Mouse (Mus musculus) forebrain, embryonic 15.5 days (tissue): Measurements from ENCODE around the gene Epha10. TPM values are rescaled to one million over a fixed set of nuclear protein-coding genes. Genes with fewer than 3 reads are reported as not detected.

ENCODE experiments used
- ATAC-seq: fragments of 200-750 bp; cut with Nextera tagmentation; replicated peaks from 2 replicates; pipeline ENCODE4 v1.8.0; 2017; ENCODE audit warnings: mild to moderate bottlenecking, moderate TSS enrichment, moderate library complexity
- H3K27ac ChIP-seq: fragments of 300-500 bp; sonication (generic); replicated peaks from 2 replicates; pipeline ENCODE4 v1.5.1; 2015; ENCODE audit warnings: mild to moderate bottlenecking, inconsistent platforms
- H3K27me3 ChIP-seq: fragments of 300-500 bp; sonication (generic); 2 replicates; pipeline ENCODE4 v1.6.1; 2015; ENCODE audit warnings: inconsistent platforms
- H3K36me3 ChIP-seq: fragments of 300-500 bp; sonication (generic); 2 replicates; pipeline ENCODE4 v1.6.1; 2015; ENCODE audit warnings: mild to moderate bottlenecking, inconsistent platforms
- H3K4me1 ChIP-seq: fragments of 300-500 bp; sonication (generic); 2 replicates; pipeline ENCODE4 v1.6.1; 2015; ENCODE audit warnings: inconsistent platforms
- H3K4me2 ChIP-seq: fragments of 300-500 bp; sonication (generic); replicated peaks from 2 replicates; pipeline ENCODE4 v1.6.1; 2015; ENCODE audit warnings: mild to moderate bottlenecking, inconsistent platforms
- H3K4me3 ChIP-seq: fragments of 300-500 bp; sonication (generic); 2 replicates; pipeline ENCODE4 v1.5.1; 2015; ENCODE audit warnings: mild to moderate bottlenecking, inconsistent platforms
- H3K9ac ChIP-seq: fragments of 300-500 bp; sonication (generic); replicated peaks from 2 replicates; pipeline ENCODE4 v1.6.1; 2015; ENCODE audit warnings: mild to moderate bottlenecking, inconsistent platforms
- H3K9me3 ChIP-seq: fragments of 300-500 bp; sonication (generic); 2 replicates; pipeline ENCODE4 v1.6.1; 2016; ENCODE audit warnings: inconsistent platforms
- WGBS: fragments of 180-500 bp; shearing (Covaris S2); methylation state at CpG from one replicate; pipeline ENCODE4 v1.1.7; 2015; ENCODE audit warnings: mixed read lengths; 5-methylcytosine and 5-hydroxymethylcytosine counted together
- polyA plus RNA-seq: library from polyadenylated mRNA; unstranded; fragments of >200 nt; fragmentation: Nextera tagmentation; extraction: Ambion mirVana; gene quantifications from 2 replicates; pipeline ENCODE4 v1.2.1, GENCODE M21; 2015

Gene Epha10
- polyA plus RNA-seq, 1 experiment from 2014 or later = 1.3 TPM

DNA sequence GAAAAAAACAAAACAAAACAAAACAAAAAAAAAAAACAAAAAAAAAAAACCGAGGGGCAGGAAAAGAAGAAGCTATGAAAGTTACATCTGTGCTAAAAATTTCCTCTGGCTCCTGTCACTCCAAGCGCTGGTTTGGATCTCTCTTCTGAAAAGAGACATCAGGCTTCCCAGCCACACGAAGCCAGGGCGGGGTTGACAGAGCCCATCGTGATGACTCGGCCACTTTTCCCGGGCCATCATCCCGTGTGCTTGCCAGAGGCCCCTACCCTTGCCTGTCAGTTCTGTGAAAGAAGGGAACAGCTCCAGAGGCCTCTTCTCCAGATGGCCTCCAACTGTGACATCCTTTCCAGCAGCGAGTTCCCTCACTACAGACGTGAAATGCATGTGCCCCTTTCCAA, 70.3 kb downstream of the Epha10 start:
- H3K36me3 ChIP-seq = no peaks in the 10 kb centered on the region
- 56% methylated on average over 10 of the region's 10 CpGs for WGBS
- no peaks in the 10 kb centered on the region for H3K4me1 ChIP-seq
- no peaks in the 10 kb centered on the region for H3K9me3 ChIP-seq
- no peak overlapping the region for H3K27ac ChIP-seq
- H3K4me3 ChIP-seq = no peak overlapping the region
- H3K9ac ChIP-seq = no peak overlapping the region
- H3K4me2 ChIP-seq = no peak overlapping the region
- no peak for ATAC-seq
- no peaks in the 10 kb centered on the region for H3K27me3 ChIP-seq

DNA sequence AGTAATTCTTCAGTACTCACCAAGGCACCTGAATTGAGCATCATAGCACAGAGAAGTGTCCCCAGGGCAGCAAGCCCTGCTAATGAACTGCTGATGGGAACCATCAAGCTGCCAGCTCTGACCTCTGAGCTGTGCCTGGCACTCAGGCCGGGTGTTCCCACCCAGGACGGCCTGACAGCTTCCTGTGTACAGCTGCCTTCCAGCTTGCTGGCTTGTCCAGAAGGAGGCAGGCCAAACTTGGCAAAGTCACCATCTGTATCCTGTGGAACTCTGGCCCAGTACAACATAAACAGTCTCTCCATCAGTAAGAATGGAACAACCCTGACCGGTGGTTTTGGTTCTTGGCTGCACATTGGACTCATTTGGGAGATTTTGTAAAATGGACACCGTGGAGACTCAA, 72.8 kb downstream of the Epha10 start:
- Histone ChIP-seq H3K9ac (no peak overlapping the region), H3K36me3 (no peaks in the 10 kb centered on the region), H3K4me1 (no peaks in the 10 kb centered on the region), H3K4me3 (no peak overlapping the region), H3K27me3 (no peaks in the 10 kb centered on the region), H3K4me2 (no peak overlapping the region), H3K9me3 (no peaks in the 10 kb centered on the region), H3K27ac (no peak overlapping the region)
- ATAC-seq = no peak
- 72% methylated on average over 4 of the region's 4 CpGs for WGBS

DNA sequence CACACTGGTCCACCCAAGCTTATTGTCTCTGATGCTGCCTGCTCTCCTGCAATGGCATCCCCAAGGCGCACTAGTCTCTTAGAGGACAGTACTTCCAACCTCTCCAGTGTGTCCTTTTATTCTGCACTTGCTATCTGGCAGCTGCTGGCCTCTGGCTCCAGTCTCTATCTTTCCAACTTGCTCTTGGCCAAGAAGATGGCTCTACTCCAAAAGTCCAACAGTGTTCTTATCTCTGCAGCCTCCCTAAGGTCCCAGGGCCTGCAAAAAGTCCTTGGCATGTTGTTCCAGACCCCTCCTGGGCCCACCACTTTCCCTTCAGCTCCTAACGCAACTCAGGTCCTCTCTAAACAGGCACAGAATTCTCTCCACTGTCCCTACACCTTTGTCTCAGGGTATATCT, 76.6 kb downstream of the Epha10 start:
- Histone ChIP-seq H3K9ac (no peak overlapping the region), H3K27me3 (no peaks in the 10 kb centered on the region), H3K4me2 (no peak overlapping the region), H3K9me3 (no peaks in the 10 kb centered on the region), H3K4me1 (no peaks in the 10 kb centered on the region), H3K27ac (no peak overlapping the region), H3K4me3 (no peak overlapping the region), H3K36me3 (no peaks in the 10 kb centered on the region)
- 89% methylated on average over 2 of the region's 2 CpGs for WGBS
- ATAC-seq = no peak

DNA sequence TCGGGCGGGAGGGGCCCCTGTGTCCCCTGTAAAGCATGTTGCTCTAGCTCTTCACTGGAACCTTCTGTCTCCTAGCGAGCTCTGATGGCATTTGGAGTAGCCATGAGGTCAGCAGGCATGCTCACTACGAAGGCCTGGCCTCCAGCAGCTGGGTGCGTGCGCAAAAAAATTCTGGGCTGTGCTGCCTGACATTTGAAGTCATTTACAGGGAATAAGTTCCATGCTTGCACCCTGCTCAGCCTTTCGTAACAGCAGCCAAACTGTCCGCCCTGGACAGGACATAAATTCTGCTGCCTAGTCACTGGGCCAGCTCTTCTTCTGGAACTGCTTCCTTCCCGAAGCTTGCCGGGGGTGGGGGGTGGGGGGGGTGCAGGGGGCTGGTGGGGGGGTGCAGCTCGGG, 78.4 kb downstream of the Epha10 start:
- Histone ChIP-seq H3K27ac (no peak overlapping the region), H3K36me3 (no peaks in the 10 kb centered on the region), H3K4me2 (no peak overlapping the region), H3K9me3 (no peaks in the 10 kb centered on the region), H3K4me1 (no peaks in the 10 kb centered on the region), H3K27me3 (no peaks in the 10 kb centered on the region), H3K9ac (no peak overlapping the region), H3K4me3 (no peak overlapping the region)
- ATAC-seq = no peak
- 81% methylated on average over 11 of the region's 11 CpGs for WGBS

DNA sequence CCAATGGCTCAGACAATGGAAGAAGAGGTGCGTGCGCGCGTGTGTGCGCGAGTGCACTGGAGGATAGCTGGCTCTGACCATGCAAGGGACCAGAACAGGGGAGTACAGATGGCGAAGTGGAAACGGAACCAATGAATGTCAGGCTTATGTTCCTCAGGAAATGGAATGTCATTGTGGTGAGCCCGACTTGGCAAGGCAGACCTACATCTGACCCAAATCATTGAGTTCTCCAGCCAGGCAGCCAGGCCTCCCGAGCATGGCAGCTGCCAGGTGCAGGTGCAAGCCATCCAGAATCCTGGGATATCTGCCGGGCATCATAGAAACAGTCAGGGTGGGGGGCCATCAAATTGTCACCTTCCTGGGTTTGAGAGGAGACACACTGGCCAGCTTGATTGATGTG, 80.2 kb downstream of the Epha10 start:
- 92% methylated on average over 11 of the region's 11 CpGs for WGBS
- Histone ChIP-seq H3K4me3 (no peak overlapping the region), H3K9me3 (no peaks in the 10 kb centered on the region), H3K9ac (no peak overlapping the region), H3K27me3 (no peaks in the 10 kb centered on the region), H3K27ac (no peak overlapping the region), H3K36me3 (no peaks in the 10 kb centered on the region), H3K4me2 (no peak overlapping the region), H3K4me1 (no peaks in the 10 kb centered on the region)
- no peak for ATAC-seq

DNA sequence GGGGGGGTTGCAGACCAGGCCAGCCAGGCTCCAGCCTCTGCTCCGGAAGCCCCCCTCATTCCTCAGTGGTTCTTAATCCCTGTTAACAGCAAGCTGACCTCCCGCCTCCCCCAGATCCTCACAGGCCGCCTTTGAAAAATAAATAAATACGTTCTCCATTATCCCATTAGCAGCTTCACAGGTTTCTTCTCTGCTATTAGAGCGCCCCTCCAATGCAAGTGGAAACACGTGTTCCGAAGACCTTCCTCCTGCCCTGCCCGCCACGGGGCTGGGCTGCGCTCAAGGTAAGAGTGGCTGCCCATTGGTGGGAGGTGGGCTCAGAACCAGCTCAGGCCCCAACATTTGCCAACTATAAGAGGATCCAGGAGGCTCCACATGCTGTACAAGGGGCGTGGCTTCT, 81.9 kb downstream of the Epha10 start:
- Histone ChIP-seq H3K4me3 (no peak overlapping the region), H3K9ac (no peak overlapping the region), H3K36me3 (no peaks in the 10 kb centered on the region), H3K9me3 (no peaks in the 10 kb centered on the region), H3K4me2 (no peak overlapping the region), H3K27ac (no peak overlapping the region), H3K4me1 (no peaks in the 10 kb centered on the region), H3K27me3 (no peaks in the 10 kb centered on the region)
- WGBS = 66% methylated on average over 11 of the region's 11 CpGs
- no peak for ATAC-seq

DNA sequence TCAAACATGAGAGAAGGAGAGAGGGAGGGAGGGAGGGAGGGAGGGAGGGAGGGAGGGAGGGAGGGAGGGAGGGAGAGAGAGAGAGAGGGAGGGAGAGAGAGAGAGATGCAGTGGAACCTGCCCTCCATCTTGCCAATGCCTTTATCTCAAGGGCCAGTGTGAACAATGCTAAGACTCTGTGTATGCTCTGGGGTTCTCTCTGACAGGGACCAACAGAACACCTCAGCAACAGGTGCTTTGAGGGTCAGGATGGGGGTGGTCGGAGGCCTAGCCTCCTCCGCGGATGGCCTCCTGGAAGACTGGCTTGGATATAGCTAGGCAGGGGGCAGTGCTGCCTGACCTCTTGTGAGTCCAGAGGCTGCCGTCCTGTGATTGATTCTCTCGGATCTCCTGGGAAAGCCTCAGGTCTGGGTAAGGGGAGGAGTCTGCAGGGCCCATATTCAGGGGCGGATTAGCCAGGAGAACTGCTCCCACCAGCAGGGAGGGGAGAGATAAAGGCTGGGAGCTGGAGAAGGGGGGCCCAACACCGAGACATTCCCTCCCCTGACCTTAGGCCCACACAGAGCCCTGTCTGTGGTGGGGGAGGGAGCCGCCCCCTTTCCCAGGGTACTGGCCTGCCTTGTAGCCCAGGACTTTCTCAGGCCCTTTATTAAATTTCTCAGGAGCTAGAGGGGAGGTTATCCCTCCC, 84.4 kb downstream of the Epha10 start:
- Histone ChIP-seq H3K36me3 (no peaks in the 10 kb centered on the region), H3K4me1 (no peaks in the 10 kb centered on the region), H3K27ac (no peak overlapping the region), H3K9ac (no peak overlapping the region), H3K9me3 (no peaks in the 10 kb centered on the region), H3K27me3 (no peaks in the 10 kb centered on the region), H3K4me2 (no peak overlapping the region), H3K4me3 (no peak overlapping the region)
- WGBS = 5% methylated on average over 8 of the region's 8 CpGs
- ATAC-seq = no peak

Other genes starting within 250 kb of the Epha10 start
- gene Pou3f1, start 224.1 kb upstream of the Epha10 start, polyA plus RNA-seq = 21.5 and 21.8 TPM in 2 replicates
- 44.4 and 46.0 TPM in 2 replicates for gene Utp11, start 187.3 kb upstream of the Epha10 start, polyA plus RNA-seq
- 1.6 and 2.2 TPM in 2 replicates for gene Fhl3, start 180.2 kb upstream of the Epha10 start, polyA plus RNA-seq
- 132 and 133 TPM in 2 replicates for gene Sf3a3, start 166.1 kb upstream of the Epha10 start, polyA plus RNA-seq
- 22.6 and 25.2 TPM in 2 replicates for gene Inpp5b, start 139.0 kb upstream of the Epha10 start, polyA plus RNA-seq
- 12.1 and 13.8 TPM in 2 replicates for gene Mtf1, start 78.8 kb upstream of the Epha10 start, polyA plus RNA-seq
- gene Yrdc, start 30.2 kb upstream of the Epha10 start, polyA plus RNA-seq = 51.1 and 59.3 TPM in 2 replicates
- gene 1110065P20Rik, start 29.7 kb upstream of the Epha10 start, polyA plus RNA-seq = 81.3 and 86.1 TPM in 2 replicates
- 9.3 and 10.2 TPM in 2 replicates for gene Maneal, start 18.7 kb upstream of the Epha10 start, polyA plus RNA-seq
- gene 9930104L06Rik, start 56.1 kb downstream of the Epha10 start, polyA plus RNA-seq = 16.2 and 20.0 TPM in 2 replicates
- 81.4 and 87.0 TPM in 2 replicates for gene Cdca8, start 58.4 kb downstream of the Epha10 start, polyA plus RNA-seq
- gene Rspo1, start 105.5 kb downstream of the Epha10 start, polyA plus RNA-seq = 2.7 and 4.5 TPM in 2 replicates
- 93.6 and 95.8 TPM in 2 replicates for gene Gnl2, start 135.7 kb downstream of the Epha10 start, polyA plus RNA-seq
- gene Dnali1, start 184.8 kb downstream of the Epha10 start, polyA plus RNA-seq = 0.52 and 1.2 TPM in 2 replicates
- 31.0 and 31.1 TPM in 2 replicates for gene Snip1, start 185.8 kb downstream of the Epha10 start, polyA plus RNA-seq
- gene Meaf6, start 204.2 kb downstream of the Epha10 start, polyA plus RNA-seq = 151 and 153 TPM in 2 replicates
- 0.14 and 0.19 TPM in 2 replicates for gene Zc3h12a, start 246.9 kb downstream of the Epha10 start, polyA plus RNA-seq